Mouse (Mus musculus) ES-E14 (cell line): ENCODE data around the gene Mrps12.

Experiments used
- CHD2 ChIP-seq: IDR thresholded peaks from 2 replicates; pipeline ENCODE4 v1.6.1; 2014; ENCODE audit warnings: mild to moderate bottlenecking, low read depth, low read length, inconsistent platforms
- HCFC1 ChIP-seq: IDR thresholded peaks from 2 replicates; pipeline ENCODE4 v1.6.1; 2012; ENCODE audit warnings: low read length, inconsistent platforms, borderline replicate concordance; ENCODE audit not compliant: insufficient read depth
- MAFK ChIP-seq: IDR thresholded peaks from 2 replicates; pipeline ENCODE4 v1.6.1; 2014; ENCODE audit warnings: mild to moderate bottlenecking, low read depth, low read length, inconsistent platforms; ENCODE audit not compliant: insufficient read depth
- ZC3H11A ChIP-seq: IDR thresholded peaks from 2 replicates; pipeline ENCODE4 v1.6.1; 2012; ENCODE audit warnings: low read depth, mild to moderate bottlenecking, inconsistent platforms, low read length, borderline replicate concordance
- ZNF384 ChIP-seq: IDR thresholded peaks from 2 replicates; pipeline ENCODE4 v1.6.1; 2012; ENCODE audit warnings: low read depth, low read length, inconsistent platforms

DNA sequence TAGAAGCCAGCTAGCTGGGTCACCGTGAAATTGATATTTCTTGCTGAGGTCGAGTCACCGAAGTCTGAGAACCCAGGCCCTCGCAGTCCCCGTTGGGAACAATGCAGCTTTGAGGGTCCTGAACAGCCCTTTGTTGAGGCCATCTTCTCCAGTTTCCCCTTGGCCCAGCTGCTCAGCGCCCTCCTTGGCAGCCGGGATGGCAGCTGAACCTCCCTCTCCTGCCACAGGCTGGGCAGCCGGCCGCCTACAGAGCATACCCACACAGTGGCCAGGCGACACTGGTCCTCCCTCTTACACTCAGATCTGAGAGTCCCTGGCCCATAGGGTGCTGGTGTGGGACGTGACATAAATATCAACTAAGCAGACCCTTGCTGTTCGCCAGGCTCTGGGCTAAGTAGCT lies 32.5 kb upstream of the Mrps12 start:
- TF ChIP-seq ZNF384 (no peak), MAFK (no peak), ZC3H11A (no peak), CHD2 (no peak), HCFC1 (no peak)
